Mouse (Mus musculus) liver, embryonic 14.5 days (tissue): ENCODE measurements around the gene Mknk1.

Source experiments
- CTCF ChIP-seq: IDR thresholded peaks from 2 replicates; pipeline ENCODE4 v1.5.1; 2016; ENCODE audit warnings: antibody characterized with exemption, low read depth, control low read depth
- EP300 ChIP-seq: IDR thresholded peaks from 2 replicates; pipeline ENCODE4 v1.6.1; 2016; ENCODE audit warnings: antibody characterized with exemption, low read depth

GRCm38 (mm10) chr4:115827535-115827887 lies 11.5 kb upstream of the Mknk1 start:
- TF ChIP-seq CTCF (no peak), EP300 (no peak)
